Mouse (Mus musculus) splenic B cell, adult 2 months (primary cell): ENCODE results near the gene Chn2.

ENCODE experiments used
- DNase-seq: peaks from one replicate; pipeline ENCODE4 v3.0.0-alpha.2; 2011; ENCODE audit warnings: low read depth, low spot score
- H3K27me3 ChIP-seq: 2 replicates; pipeline ENCODE4 v1.6.1; 2012; ENCODE audit warnings: mild to moderate bottlenecking, low read length, moderate library complexity, mixed read lengths; ENCODE audit not compliant: control insufficient read depth, poor library complexity, insufficient read depth, severe bottlenecking
- H3K36me3 ChIP-seq: 2 replicates; pipeline ENCODE4 v1.6.1; 2012; ENCODE audit warnings: mild to moderate bottlenecking, low read length, moderate library complexity, mixed read lengths; ENCODE audit not compliant: control insufficient read depth, poor library complexity, insufficient read depth, severe bottlenecking

Gene Chn2

DNA sequence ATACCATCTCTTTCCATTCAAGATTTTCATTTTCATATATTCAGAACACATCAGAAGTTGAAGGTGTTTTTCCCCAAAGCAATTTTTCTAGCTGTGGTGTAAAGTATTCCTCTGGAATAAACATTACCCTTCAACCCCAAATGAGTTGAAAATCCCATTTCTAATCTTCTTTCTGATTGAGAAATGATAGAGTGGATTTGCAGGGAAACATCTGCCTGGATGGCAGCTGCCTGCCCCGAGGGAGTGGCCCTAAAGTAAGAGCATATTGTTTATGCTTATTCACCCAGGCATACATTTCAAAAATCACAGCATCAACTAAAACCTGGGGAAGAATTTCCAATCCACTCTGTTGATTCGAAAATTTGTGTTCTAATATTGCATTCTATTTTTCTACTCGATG is 8.6 kb upstream of the Chn2 start:
- no peaks in the 10 kb centered on the region for H3K36me3 ChIP-seq

GRCm38 (mm10) chr6:54034471-54034870 is 4.9 kb upstream of the Chn2 start:
- no peaks in the 10 kb centered on the region for H3K27me3 ChIP-seq
- no peaks in the 10 kb centered on the region for H3K36me3 ChIP-seq
- peak; percentile 72 for DNase-seq

More for the DNA sequence above, 8.6 kb upstream of the Chn2 start:
- no peaks in the 10 kb centered on the region for H3K27me3 ChIP-seq
- DNase-seq, result no peak

- Histone ChIP-seq H3K36me3 (no peaks in the 10 kb centered on the region), H3K27me3 (no peaks in the 10 kb centered on the region)
- no peak for DNase-seq
Observed at GRCm38 (mm10) chr6:54035548-54035947, 3.8 kb upstream of the Chn2 start.

GRCm38 (mm10) chr6:54038866-54039265 is 488 bp upstream of the Chn2 start:
- Histone ChIP-seq H3K36me3 (no peaks in the 10 kb centered on the region), H3K27me3 (no peaks in the 10 kb centered on the region)
- DNase-seq, result no peak

- DNase-seq, result peak; percentile 37
- no peaks in the 10 kb centered on the region for H3K36me3 ChIP-seq
- H3K27me3 ChIP-seq, result no peaks in the 10 kb centered on the region
Observed at GRCm38 (mm10) chr6:54039805-54040447, 572 bp downstream of the Chn2 start.

- DNase-seq, result no peak
- no peaks in the 10 kb centered on the region for H3K36me3 ChIP-seq
- no peaks in the 10 kb centered on the region for H3K27me3 ChIP-seq
Observed at GRCm38 (mm10) chr6:54040448-54040844, 1.1 kb downstream of the Chn2 start.

DNA sequence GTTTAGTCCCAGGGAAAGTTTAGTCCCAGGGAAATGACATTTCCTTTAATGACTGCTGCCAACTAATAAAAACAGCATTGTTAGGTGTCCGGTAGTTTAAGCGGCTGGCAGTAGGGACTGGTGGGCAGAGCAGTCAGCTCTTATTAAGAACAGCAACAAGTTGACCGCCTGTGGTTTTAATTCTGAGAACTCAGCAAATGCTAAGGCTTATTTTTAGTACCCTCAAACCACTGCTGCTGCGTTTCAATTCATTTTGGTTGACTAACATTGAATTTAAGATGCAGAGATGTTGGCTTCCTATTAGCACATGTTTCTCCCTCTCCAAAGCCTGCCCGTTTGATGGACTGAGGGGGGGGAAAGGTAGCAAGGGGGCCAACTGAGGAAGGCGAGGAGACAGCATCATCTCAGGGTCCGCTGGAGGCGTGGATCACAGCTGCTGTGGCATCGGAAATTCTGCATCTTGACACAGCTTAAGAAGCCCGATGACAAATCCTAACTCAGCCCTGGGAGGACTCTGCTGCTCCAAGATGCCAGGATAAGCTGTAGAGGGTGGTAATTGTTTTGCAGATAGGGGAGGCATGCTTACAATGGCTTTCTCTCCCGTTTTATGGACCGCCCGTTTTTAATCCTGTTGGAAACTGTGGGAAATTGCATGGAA is 2.2 kb downstream of the Chn2 start:
- H3K36me3 ChIP-seq, result no peaks in the 10 kb centered on the region
- no peak for DNase-seq

GRCm38 (mm10) chr6:54042142-54042541 is 2.8 kb downstream of the Chn2 start:
- no peaks in the 10 kb centered on the region for H3K27me3 ChIP-seq
- no peaks in the 10 kb centered on the region for H3K36me3 ChIP-seq
- DNase-seq, result no peak

More for the DNA sequence above, 2.2 kb downstream of the Chn2 start:
- H3K27me3 ChIP-seq, result no peaks in the 10 kb centered on the region

- Histone ChIP-seq H3K36me3 (no peaks in the 10 kb centered on the region), H3K27me3 (no peaks in the 10 kb centered on the region)
- no peak for DNase-seq
Observed at GRCm38 (mm10) chr6:54043536-54043935, 4.2 kb downstream of the Chn2 start.

DNA sequence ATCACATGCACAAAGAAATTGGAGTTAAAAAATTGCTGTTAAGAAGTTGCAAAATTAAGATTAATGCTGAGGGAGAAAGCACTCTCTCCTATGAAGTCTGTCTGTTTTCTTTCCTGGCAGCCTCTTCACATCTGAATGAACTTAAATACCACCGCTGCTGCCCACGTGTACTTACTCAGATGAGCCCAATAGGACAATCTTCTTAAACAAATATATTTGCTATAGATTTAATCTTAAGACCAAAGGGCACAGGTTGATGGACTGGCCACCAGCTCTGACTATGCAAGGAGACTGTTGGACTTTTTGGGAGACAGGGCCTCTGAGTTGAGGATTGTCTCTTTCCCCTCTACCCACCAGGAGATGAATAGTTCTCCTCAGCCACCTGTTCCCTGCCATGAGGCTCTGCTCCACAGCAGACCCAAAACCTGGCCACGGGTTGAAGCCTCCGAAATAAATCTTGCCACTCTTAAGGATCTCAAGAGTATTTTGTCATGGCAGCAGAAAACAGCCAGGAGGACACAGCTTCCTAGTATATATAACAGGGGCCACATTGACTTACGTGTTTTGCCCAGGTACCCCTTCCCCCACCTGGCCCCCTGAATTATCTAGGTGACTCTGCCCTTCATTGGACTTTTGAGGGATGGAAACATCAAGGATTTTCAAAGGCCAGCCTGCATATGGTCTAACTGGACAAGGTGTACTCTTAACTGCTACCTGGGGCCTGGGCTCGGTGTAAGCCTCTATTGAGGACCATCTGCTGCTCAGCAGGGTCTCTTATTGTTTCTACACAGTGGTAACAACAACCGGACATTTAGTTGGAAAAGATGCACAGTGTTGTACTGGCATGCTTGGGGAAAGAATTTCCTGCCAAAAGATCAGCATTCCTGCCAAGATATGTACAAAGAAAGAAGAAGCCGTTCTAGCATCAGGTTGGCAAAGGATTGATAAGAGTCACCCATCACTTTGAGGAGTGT is 6.7 kb downstream of the Chn2 start:
- DNase-seq, result no peak
- H3K27me3 ChIP-seq, result no peaks in the 10 kb centered on the region

DNA sequence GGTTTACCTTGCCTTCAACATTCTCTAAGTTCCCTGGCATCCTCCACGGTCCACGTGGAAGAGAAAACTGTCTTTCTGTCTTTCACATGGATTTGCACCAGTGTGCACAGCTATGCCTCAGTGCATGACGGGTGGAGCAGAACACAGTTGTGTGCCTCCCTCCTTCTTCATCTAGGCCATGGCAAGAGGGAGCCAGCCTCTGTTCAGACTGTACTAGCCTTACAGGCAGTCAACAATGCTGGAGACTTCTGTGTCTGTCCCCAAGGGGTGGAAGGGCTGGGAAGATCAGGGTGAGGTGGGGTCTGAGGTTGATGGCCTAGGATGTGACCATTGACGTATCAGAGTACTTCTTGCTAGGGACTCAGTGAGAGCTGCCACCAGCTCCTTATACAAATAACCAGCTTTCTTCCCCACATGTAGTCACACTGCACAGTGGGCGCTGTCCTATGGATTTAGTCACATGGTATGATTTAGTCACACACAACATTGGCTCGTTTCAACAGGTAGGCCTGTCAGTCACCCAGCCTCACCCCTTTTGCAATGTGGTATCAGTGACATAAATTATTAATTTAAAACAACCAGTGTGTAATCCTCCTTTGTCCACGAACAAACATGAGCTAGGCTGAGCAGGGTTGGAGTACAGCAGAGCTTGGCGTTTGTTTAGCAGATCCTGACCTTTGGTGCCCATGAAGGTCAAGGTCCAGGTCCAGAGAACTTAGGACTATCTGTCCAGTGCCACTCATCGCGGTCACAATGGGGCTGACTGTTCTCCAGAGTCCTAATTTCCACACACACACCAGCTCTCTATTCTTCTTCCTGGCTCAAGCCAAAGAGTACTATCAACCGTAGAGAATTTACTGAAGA is 7.8 kb downstream of the Chn2 start:
- no peaks in the 10 kb centered on the region for H3K36me3 ChIP-seq
- H3K27me3 ChIP-seq, result no peaks in the 10 kb centered on the region
- no peak for DNase-seq

More for the DNA sequence above, 6.7 kb downstream of the Chn2 start:
- H3K36me3 ChIP-seq, result no peaks in the 10 kb centered on the region

DNA sequence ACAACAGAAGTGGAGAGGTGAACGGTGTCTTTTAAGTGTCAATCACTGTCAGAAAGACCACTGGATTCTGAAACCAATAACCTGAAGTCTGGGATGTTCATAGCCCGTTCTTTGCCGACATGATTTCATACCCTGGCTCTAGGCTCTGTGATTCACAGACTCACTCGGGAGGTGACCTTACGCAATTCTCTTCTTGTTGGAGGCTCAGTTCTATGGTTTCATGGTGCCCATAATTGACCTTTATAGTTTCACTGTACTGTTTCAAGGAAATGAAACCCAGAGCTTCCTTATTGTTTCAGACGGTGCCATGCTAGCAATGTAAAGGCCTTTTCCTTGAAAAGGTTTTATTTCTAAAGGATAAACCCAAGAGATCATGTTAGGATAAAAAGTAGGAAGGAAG is 9.4 kb downstream of the Chn2 start:
- Histone ChIP-seq H3K36me3 (no peaks in the 10 kb centered on the region), H3K27me3 (no peaks in the 10 kb centered on the region)
- DNase-seq, result no peak

DNA sequence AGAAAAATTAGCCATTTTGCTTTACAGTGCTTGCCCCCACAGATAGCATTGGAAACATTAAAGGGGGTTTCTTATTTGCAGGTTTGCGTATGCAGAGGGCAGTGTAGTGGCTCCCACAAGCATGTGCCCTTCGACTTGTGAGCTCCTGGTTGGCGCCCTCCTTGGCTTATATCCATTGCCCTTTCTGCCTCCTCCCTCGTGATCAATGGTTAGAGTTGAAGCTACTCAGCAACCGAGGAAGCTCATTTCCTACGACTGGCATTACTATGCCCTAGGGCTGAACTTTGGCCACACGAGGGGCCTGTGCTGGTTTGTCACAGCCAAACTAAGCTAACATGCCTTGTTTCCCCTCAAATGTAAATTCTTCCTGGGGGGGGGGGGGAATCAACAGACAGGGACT is 11.8 kb downstream of the Chn2 start:
- H3K36me3 ChIP-seq, result no peaks in the 10 kb centered on the region
- DNase-seq, result no peak

DNA sequence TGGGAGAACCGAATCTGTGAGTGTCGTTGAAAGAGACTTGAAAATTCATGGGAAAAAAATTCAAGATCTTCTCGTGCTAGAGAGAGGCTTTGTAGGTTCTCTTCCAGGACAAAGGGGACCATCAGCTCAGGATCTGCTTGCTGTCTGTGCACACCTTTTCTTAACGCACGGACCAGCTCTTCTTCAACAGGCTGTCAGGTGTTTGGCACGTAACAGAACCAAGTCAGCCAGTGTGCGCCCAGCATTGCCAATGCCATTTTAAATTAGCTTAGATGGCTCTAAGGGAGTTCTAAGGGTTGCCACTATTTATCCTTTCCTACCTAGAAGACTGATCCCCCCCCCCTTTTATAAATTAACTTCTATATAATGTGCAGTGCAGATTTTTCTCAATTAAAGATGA is 12.8 kb downstream of the Chn2 start:
- no peak for DNase-seq
- Histone ChIP-seq H3K27me3 (no peaks in the 10 kb centered on the region), H3K36me3 (no peaks in the 10 kb centered on the region)

More for the DNA sequence above, 11.8 kb downstream of the Chn2 start:
- H3K27me3 ChIP-seq, result no peaks in the 10 kb centered on the region
